Mouse (Mus musculus) megakaryocyte, embryonic 14.5 days (primary cell): ENCODE results near the gene Zbtb38. TPM values are rescaled to one million over a fixed set of nuclear protein-coding genes. Genes with fewer than 3 reads are reported as not detected.

Source experiments
- H3K27me3 ChIP-seq: replicated peaks from 2 replicates; pipeline ENCODE3; 2012; ENCODE audit warnings: inconsistent platforms
- H3K36me3 ChIP-seq: replicated peaks from 2 replicates; pipeline ENCODE3; 2012; ENCODE audit warnings: low read length, inconsistent platforms, mixed read lengths
- H3K4me1 ChIP-seq: 2 replicates; pipeline ENCODE4 v1.6.1; 2012; ENCODE audit warnings: inconsistent platforms
- H3K4me3 ChIP-seq: replicated peaks from 2 replicates; pipeline ENCODE3; 2012; ENCODE audit warnings: moderate library complexity, mild to moderate bottlenecking, inconsistent platforms
- H3K9me3 ChIP-seq: 2 replicates; pipeline ENCODE4 v1.6.1; 2012; ENCODE audit warnings: inconsistent platforms
- FLI1 ChIP-seq: IDR thresholded peaks from 2 replicates; pipeline ENCODE4 v1.6.1; 2012; ENCODE audit warnings: low read length, inconsistent platforms, mixed read lengths
- GATA1 ChIP-seq: IDR thresholded peaks from 3 replicates; pipeline ENCODE4 v1.6.1; 2012; ENCODE audit warnings: mixed read lengths, low read length, inconsistent platforms, borderline replicate concordance
- polyA plus RNA-seq: library from polyadenylated mRNA; stranded (reverse); fragments of >175 nt; gene quantifications from 2 replicates; pipeline ENCODE4 v1.2.3, GENCODE M21; 2012; ENCODE audit warnings: low replicate concordance; ENCODE audit not compliant: insufficient read depth

The Zbtb38 gene
- polyA plus RNA-seq, 1 experiment, result 1.5 TPM

GRCm38 (mm10) chr9:96633771-96634170 lies 118.9 kb downstream of the Zbtb38 start:
- Histone ChIP-seq H3K4me3 (peak overlapping the region; percentile 3), H3K36me3 (no peaks in the 10 kb centered on the region), H3K9me3 (no peaks in the 10 kb centered on the region), H3K27me3 (peaks cover 9% of the 10 kb centered on the region), H3K4me1 (peaks cover 56% of the 10 kb centered on the region)
- TF ChIP-seq GATA1, result no peak
- no peak for TF ChIP-seq FLI1

Other genes with a start within 250 kb of the Zbtb38 start
- not detected in 2 replicates for gene Gm28729, start 227.6 kb downstream of the Zbtb38 start, polyA plus RNA-seq
- 0.38 TPM in 1 of 2 replicates, not detected in the other for gene Rasa2, start 121.2 kb downstream of the Zbtb38 start, polyA plus RNA-seq
- 0.04 TPM in 1 of 2 replicates, not detected in the other for gene Pxylp1, start 139.8 kb upstream of the Zbtb38 start, polyA plus RNA-seq